Mouse (Mus musculus): Measurements from ENCODE around the gene Ifrd1. TPM values are rescaled to one million over a fixed set of nuclear protein-coding genes. Genes with fewer than 3 reads are reported as not detected.
"Not testable (repeated sequence)": the region's sequence is repeated elsewhere in the genome, so short reads cannot be mapped to it uniquely, and the experiment has no call there.

Gene Ifrd1
- polyA plus RNA-seq, 2 experiments, result 45.1 to 120 TPM

DNA sequence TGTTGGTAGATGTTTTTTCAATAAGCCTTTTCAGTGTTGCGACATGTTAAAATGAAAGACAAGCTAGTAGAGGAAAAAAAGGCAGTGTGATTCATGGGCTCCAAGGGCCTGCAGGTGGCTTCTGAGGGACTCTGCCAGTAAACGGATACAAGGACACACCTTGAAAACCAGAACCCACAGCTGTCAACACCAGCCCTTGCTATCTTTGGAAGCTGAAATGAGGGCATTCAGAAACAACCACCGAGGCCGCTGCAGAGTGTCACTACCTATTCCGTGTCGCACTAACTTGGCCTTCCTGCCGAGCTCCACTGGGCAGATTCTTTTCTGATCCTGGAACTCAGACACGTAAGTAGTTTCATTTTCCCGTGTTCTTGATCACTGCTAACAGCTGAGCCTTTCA, 49.9 kb downstream of the Ifrd1 start:
- ATAC-seq (ENCODE audit: low FRiP score, low read depth) (no peak), DNase-seq (ENCODE audit: low spot score) (no peak)
- no peaks in the 10 kb centered on the region for H3K4me1 ChIP-seq (ENCODE audit: control insufficient read depth, insufficient read depth, low read length)
- no peak overlapping the region for H3K9ac ChIP-seq (ENCODE audit: low read depth, low read length, severe bottlenecking)
- no peaks in the 10 kb centered on the region for H3K27me3 ChIP-seq (ENCODE audit: control insufficient read depth, insufficient read depth, low read length)
- H3K9me3 ChIP-seq (ENCODE audit: control insufficient read depth, low read length), result no peaks in the 10 kb centered on the region
- no peak overlapping the region for H3K4me3 ChIP-seq (replicated peaks; ENCODE audit: low read length)
- 79% methylated on average over 9 of the region's 9 CpGs for WGBS
- TF ChIP-seq POLR2A (IDR thresholded peaks at IDR 0.05; ENCODE audit: borderline replicate concordance, extremely low read depth, insufficient read depth, insufficient read length), result no peak
- no peak overlapping the region for H3K4me2 ChIP-seq (replicated peaks; ENCODE audit: low read depth, low read length, severe bottlenecking)
- peaks cover 12% of the 10 kb centered on the region for H3K36me3 ChIP-seq (ENCODE audit: control insufficient read depth, insufficient read depth, low read length)
- H3K27ac ChIP-seq (replicated peaks; ENCODE audit: low read depth, low read length), result no peak overlapping the region

DNA sequence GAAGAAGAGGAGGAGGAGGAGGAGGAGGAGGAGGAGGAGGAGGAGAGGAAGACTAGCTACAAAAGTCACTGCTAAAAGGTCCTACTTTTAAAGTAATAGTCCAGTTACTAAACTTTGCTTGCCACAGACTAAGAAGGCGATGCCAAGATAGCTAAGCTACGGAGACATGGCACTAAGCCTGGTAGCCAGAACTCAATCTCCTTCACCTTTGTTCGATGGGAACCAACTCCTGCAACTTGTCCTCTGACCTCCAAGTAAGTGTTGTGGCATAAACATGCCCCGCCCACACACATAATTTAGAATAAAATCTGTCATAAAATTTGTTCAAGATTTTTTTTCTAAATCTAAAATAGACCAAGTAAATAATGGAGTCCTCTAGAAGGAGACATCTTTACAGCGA, 50.3 kb downstream of the Ifrd1 start:
- no peak for TF ChIP-seq POLR2A (IDR thresholded peaks at IDR 0.05; ENCODE audit: borderline replicate concordance, extremely low read depth, insufficient read depth, insufficient read length)
- Histone ChIP-seq H3K4me1 (ENCODE audit: control insufficient read depth, insufficient read depth, low read length) (no peaks in the 10 kb centered on the region), H3K4me2 (replicated peaks; ENCODE audit: low read depth, low read length, severe bottlenecking) (no peak overlapping the region), H3K27ac (replicated peaks; ENCODE audit: low read depth, low read length) (no peak overlapping the region), H3K9me3 (ENCODE audit: control insufficient read depth, low read length) (no peaks in the 10 kb centered on the region), H3K36me3 (ENCODE audit: control insufficient read depth, insufficient read depth, low read length) (peaks cover 12% of the 10 kb centered on the region), H3K9ac (ENCODE audit: low read depth, low read length, severe bottlenecking) (no peak overlapping the region), H3K27me3 (ENCODE audit: control insufficient read depth, insufficient read depth, low read length) (no peaks in the 10 kb centered on the region), H3K4me3 (replicated peaks; ENCODE audit: low read length) (no peak overlapping the region)
- ATAC-seq (ENCODE audit: low FRiP score, low read depth) (no peak), DNase-seq (ENCODE audit: low spot score) (no peak)
- WGBS, result 91% methylated on average over 5 of the region's 5 CpGs

GRCm38 (mm10) chr12:40197511-40197910, 50.8 kb downstream of the Ifrd1 start:
- no peaks in the 10 kb centered on the region for H3K27me3 ChIP-seq (ENCODE audit: control insufficient read depth, insufficient read depth, low read length)
- no peaks in the 10 kb centered on the region for H3K9me3 ChIP-seq (ENCODE audit: control insufficient read depth, low read length)
- TF ChIP-seq POLR2A (IDR thresholded peaks at IDR 0.05; ENCODE audit: borderline replicate concordance, extremely low read depth, insufficient read depth, insufficient read length), result no peak
- no peak overlapping the region for H3K27ac ChIP-seq (replicated peaks; ENCODE audit: low read depth, low read length)
- peaks cover 7% of the 10 kb centered on the region for H3K36me3 ChIP-seq (ENCODE audit: control insufficient read depth, insufficient read depth, low read length)
- no peak; the same call in 1 of the 2 replicates for ATAC-seq (ENCODE audit: low FRiP score, low read depth)
- no peak overlapping the region for H3K4me3 ChIP-seq (replicated peaks; ENCODE audit: low read length)
- H3K9ac ChIP-seq (ENCODE audit: low read depth, low read length, severe bottlenecking), result no peak overlapping the region
- H3K4me1 ChIP-seq (ENCODE audit: control insufficient read depth, insufficient read depth, low read length), result no peaks in the 10 kb centered on the region
- H3K4me2 ChIP-seq (replicated peaks; ENCODE audit: low read depth, low read length, severe bottlenecking), result no peak overlapping the region
- no peak for DNase-seq (ENCODE audit: low spot score)

DNA sequence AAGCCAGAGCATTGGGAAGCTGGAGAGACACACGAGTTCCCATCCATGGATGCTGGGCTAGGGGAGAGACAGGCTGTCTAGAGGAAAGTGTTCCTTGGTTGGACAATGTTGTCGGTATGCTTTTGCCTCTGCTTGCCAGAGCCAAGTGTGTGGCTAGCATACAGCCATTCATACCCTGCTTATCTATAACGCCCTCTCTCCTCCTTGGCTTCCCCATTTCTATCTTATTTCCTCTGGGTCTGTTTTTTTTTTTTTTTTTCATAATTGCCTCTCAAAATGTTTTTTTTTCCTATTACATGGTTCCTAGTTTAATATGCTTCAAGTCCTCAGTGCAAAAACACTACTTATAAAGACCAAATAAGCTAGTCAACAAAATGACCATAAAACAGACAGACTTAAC, 62.8 kb downstream of the Ifrd1 start:
- 92% methylated on average over 3 of the region's 3 CpGs for WGBS
- H3K4me1 ChIP-seq (ENCODE audit: control insufficient read depth, insufficient read depth, low read length), result no peaks in the 10 kb centered on the region
- no peak overlapping the region for H3K4me2 ChIP-seq (replicated peaks; ENCODE audit: low read depth, low read length, severe bottlenecking)
- no peaks in the 10 kb centered on the region for H3K27me3 ChIP-seq (ENCODE audit: control insufficient read depth, insufficient read depth, low read length)
- TF ChIP-seq POLR2A (IDR thresholded peaks at IDR 0.05; ENCODE audit: borderline replicate concordance, extremely low read depth, insufficient read depth, insufficient read length), result no peak
- no peaks in the 10 kb centered on the region for H3K9me3 ChIP-seq (ENCODE audit: control insufficient read depth, low read length)
- H3K4me3 ChIP-seq (replicated peaks; ENCODE audit: low read length), result no peak overlapping the region
- no peaks in the 10 kb centered on the region for H3K36me3 ChIP-seq (ENCODE audit: control insufficient read depth, insufficient read depth, low read length)
- no peak overlapping the region for H3K27ac ChIP-seq (replicated peaks; ENCODE audit: low read depth, low read length)
- ATAC-seq (ENCODE audit: low FRiP score, low read depth), result no peak
- H3K9ac ChIP-seq (ENCODE audit: low read depth, low read length, severe bottlenecking), result no peak overlapping the region
- no peak for DNase-seq (ENCODE audit: low spot score)

GRCm38 (mm10) chr12:40177089-40177488, 71.2 kb downstream of the Ifrd1 start:
- H3K4me3 ChIP-seq (replicated peaks; ENCODE audit: low read length), result no peak overlapping the region
- no peak overlapping the region for H3K9ac ChIP-seq (ENCODE audit: low read depth, low read length, severe bottlenecking)
- no peaks in the 10 kb centered on the region for H3K27me3 ChIP-seq (ENCODE audit: control insufficient read depth, insufficient read depth, low read length)
- no peak overlapping the region for H3K27ac ChIP-seq (replicated peaks; ENCODE audit: low read depth, low read length)
- H3K4me2 ChIP-seq (replicated peaks; ENCODE audit: low read depth, low read length, severe bottlenecking), result no peak overlapping the region
- no peak for ATAC-seq (ENCODE audit: low FRiP score, low read depth)
- no peaks in the 10 kb centered on the region for H3K4me1 ChIP-seq (ENCODE audit: control insufficient read depth, insufficient read depth, low read length)
- 63% methylated on average over 6 of the region's 6 CpGs for WGBS
- no peak for DNase-seq (ENCODE audit: low spot score)
- no peaks in the 10 kb centered on the region for H3K9me3 ChIP-seq (ENCODE audit: control insufficient read depth, low read length)
- no peaks in the 10 kb centered on the region for H3K36me3 ChIP-seq (ENCODE audit: control insufficient read depth, insufficient read depth, low read length)
- TF ChIP-seq POLR2A (IDR thresholded peaks at IDR 0.05; ENCODE audit: borderline replicate concordance, extremely low read depth, insufficient read depth, insufficient read length), result no peak

DNA sequence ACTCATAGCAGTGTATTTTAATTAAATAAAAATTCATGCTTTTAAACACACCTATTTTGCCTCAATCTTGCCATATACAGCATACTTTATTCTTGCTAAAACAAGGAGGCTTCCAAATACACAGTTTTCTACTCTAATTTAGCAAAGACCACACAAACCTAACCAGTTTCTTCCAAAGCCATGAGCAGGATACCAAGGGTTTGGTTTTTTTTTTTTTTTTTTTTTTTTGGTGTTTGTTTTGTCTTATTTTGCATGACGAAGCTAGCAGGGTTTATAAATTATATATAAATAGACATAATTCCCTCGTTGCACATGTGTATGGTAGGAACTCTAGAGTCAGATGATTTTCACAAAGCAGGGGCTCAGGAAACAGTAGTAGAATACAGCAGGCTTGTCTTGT, 72.1 kb downstream of the Ifrd1 start:
- Histone ChIP-seq H3K4me3 (replicated peaks; ENCODE audit: low read length) (no peak overlapping the region), H3K27ac (replicated peaks; ENCODE audit: low read depth, low read length) (no peak overlapping the region), H3K9ac (ENCODE audit: low read depth, low read length, severe bottlenecking) (no peak overlapping the region), H3K27me3 (ENCODE audit: control insufficient read depth, insufficient read depth, low read length) (no peaks in the 10 kb centered on the region), H3K4me2 (replicated peaks; ENCODE audit: low read depth, low read length, severe bottlenecking) (no peak overlapping the region), H3K36me3 (ENCODE audit: control insufficient read depth, insufficient read depth, low read length) (no peaks in the 10 kb centered on the region), H3K9me3 (ENCODE audit: control insufficient read depth, low read length) (no peaks in the 10 kb centered on the region), H3K4me1 (ENCODE audit: control insufficient read depth, insufficient read depth, low read length) (no peaks in the 10 kb centered on the region)
- ATAC-seq (ENCODE audit: low FRiP score, low read depth), result no peak
- no peak for DNase-seq (ENCODE audit: low spot score)
- WGBS, result 70% methylated on average over 2 of the region's 2 CpGs
- no peak for TF ChIP-seq POLR2A (IDR thresholded peaks at IDR 0.05; ENCODE audit: borderline replicate concordance, extremely low read depth, insufficient read depth, insufficient read length)

DNA sequence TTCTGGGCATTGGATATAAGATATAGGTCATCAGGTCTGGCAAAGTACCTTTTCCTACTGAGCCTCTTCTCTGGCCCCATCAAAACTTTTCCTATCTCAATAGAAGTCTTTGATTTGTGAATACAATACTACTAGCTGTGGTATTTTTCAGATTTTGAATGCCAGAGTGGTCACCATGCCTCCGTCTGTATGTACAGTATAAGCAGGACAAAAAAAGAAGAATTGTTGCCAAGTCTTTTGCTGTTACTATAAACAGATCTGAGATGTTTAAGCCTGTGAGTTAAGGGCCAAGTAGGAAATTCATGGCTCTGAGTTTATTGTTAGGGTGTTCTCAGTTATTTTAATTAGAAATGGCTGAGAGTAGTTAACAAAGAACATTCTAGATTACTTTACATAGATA, 73.1 kb downstream of the Ifrd1 start:
- not testable (repeated sequence) for H3K4me2 ChIP-seq (replicated peaks; ENCODE audit: low read depth, low read length, severe bottlenecking); H3K4me3 ChIP-seq (replicated peaks; ENCODE audit: low read length); DNase-seq (ENCODE audit: low spot score); H3K9me3 ChIP-seq (ENCODE audit: control insufficient read depth, low read length); H3K9ac ChIP-seq (ENCODE audit: low read depth, low read length, severe bottlenecking); H3K4me1 ChIP-seq (ENCODE audit: control insufficient read depth, insufficient read depth, low read length); ATAC-seq (ENCODE audit: low FRiP score, low read depth); H3K36me3 ChIP-seq (ENCODE audit: control insufficient read depth, insufficient read depth, low read length); H3K27me3 ChIP-seq (ENCODE audit: control insufficient read depth, insufficient read depth, low read length); H3K27ac ChIP-seq (replicated peaks; ENCODE audit: low read depth, low read length)
- 54% methylated on average over 1 of the region's 1 CpGs for WGBS

Measured in limb, embryonic 14.5 days (tissue).